Mouse (Mus musculus): Measurements from ENCODE around the gene Erbb2.

Gene Erbb2

GRCm38 (mm10) chr11:98482067-98482466, 69.8 kb downstream of the Erbb2 start:
- DNase-seq (ENCODE audit: low spot score in 2 of 2): no peak

GRCm38 (mm10) chr11:98485749-98486148, 73.5 kb downstream of the Erbb2 start:
- no peak for DNase-seq (ENCODE audit: low spot score in 2 of 2)
